Mouse (Mus musculus) left cerebral cortex, postnatal 14 days (tissue): ENCODE data around the gene Sema6d. TPM values are rescaled to one million over a fixed set of nuclear protein-coding genes. Genes with fewer than 3 reads are reported as not detected.

ENCODE experiments used
- DNase-seq, 2 experiments: peaks; one replicate each; pipeline ENCODE4 v3.0.0; 2021 to 2022; ENCODE audit warnings: low spot score in 2 of 2, mixed read lengths in 1 of 2
- intact Hi-C: fragments of 180-260 bp; cut with DNase I; formaldehyde crosslinking; loops from one replicate; pipeline ENCODE4 v1.15.1; 2025
- total RNA-seq, 2 experiments: library from RNA; stranded (reverse); gene quantifications; 2 replicates each; pipeline ENCODE4 v1.2.3; 2021

Gene Sema6d
- total RNA-seq, 2 experiments from 2014 or later: 52.4 to 63.3 TPM

DNA sequence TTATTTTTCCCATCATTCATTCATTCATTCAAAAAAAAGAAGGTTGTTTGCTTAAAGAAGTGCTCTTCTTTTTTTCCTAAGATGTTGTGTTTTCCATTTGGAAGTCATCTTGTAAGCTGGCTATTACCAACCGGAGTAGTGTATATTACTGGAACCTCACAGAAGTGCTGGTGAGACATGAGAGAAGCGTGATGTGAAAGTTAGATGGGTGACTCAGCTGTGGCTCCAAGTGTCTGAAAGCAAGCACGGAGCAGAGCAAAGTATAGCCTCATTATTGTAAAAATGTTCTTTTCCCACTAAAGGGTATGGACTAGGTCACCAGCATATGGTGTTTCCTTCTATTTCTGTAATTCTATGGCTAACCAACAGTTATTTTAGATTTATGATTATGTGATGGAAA, 340.9 kb downstream of the Sema6d start:
- intact Hi-C loops: no loop called here
- no peak for DNase-seq

GRCm38 (mm10) chr2:124435382-124436002, 345.7 kb downstream of the Sema6d start:
- DNase-seq: no peak
- intact Hi-C loops: no loop called here

DNA sequence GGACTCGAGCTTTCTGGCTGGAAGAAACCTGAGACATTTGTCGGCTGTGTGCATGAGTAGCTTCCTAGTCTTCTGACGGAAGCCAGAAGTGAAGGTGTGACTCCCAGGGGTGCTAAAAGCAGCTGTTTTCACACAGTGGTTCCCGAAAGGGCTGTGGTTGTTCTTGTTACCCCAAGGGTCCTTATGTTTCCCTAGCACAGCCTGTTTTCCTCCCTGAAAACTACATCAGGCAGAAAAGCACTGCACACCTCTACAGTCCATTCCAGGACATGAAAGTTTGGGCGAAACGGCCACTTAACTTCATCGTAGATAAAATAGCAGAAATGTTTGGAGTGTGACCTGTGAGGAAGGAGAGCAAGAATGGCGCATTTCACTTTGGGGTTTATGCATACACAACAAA, 346.9 kb downstream of the Sema6d start:
- DNase-seq: no peak
- intact Hi-C loops: no loop called here

- intact Hi-C loops: no loop called here
- no peak for DNase-seq
These were observed 354.4 kb downstream of the Sema6d start for GRCm38 (mm10) chr2:124444199-124444598.

DNA sequence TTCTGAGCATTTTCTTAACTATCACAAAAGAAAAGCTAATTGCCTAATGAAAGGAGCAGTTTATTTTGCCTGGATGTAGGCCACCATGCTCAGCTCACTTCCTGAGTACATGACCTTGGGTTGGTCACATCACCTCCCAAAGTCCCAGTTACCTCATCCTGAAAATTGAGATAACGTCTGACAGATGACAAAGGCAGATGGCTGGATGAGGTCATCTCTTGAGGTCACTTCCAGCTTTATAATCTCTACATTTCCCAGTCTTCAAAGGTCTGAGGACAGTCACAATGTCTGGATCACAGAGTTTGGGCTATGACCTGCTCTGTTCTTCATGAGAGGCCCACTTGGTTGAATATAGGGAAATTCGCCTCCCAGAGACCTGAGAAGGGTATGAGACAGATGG, 366.1 kb downstream of the Sema6d start:
- intact Hi-C loops: no loop called here
- no peak for DNase-seq

DNA sequence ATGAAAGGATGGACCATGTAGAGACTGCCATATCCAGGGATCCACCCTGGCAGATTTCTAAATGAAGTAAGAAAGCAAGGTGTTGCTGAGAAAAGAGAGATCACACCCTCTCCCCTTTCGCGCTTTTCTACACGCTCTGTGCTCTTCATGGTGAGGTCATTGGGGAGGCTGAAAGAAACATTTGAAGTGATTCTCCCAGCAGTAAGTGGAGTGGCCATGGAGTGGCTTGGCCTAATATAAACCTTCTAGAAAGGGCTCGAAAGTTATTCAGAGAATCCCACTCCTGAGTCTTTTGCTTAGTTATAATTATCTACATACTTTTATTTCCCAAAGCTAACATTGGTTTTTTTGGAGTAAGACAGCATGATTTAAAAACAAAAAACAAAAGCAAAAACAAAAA, 367.2 kb downstream of the Sema6d start:
- intact Hi-C loops: no loop called here
- no peak for DNase-seq

GRCm38 (mm10) chr2:124458028-124458427, 368.3 kb downstream of the Sema6d start:
- DNase-seq: peak in 1 of 2 experiments; percentile 11
- intact Hi-C loops: no loop called here

DNA sequence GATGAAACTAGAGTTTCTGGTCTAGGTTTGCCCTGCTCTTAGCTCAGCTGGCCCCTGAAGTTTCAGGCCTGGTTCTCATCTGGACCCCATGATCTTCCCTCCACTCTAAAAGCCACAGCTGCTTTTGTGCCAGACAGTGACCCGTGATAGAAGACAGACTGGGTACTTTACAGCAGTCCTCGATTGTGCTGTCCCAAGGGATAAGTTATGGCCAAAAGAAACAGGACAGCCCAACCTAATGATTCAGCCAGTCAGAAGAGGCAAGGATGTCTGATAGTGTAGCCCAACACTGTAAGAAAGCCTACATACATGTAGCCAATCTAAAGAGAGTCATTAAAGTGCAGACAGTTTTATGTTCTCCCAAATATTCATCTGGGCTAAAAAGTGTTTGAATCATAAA, 371.2 kb downstream of the Sema6d start:
- intact Hi-C loops: no loop called here
- no peak for DNase-seq

- DNase-seq: no peak
- intact Hi-C loops: no loop called here
These were observed 371.6 kb downstream of the Sema6d start for GRCm38 (mm10) chr2:124461378-124461851.

DNA sequence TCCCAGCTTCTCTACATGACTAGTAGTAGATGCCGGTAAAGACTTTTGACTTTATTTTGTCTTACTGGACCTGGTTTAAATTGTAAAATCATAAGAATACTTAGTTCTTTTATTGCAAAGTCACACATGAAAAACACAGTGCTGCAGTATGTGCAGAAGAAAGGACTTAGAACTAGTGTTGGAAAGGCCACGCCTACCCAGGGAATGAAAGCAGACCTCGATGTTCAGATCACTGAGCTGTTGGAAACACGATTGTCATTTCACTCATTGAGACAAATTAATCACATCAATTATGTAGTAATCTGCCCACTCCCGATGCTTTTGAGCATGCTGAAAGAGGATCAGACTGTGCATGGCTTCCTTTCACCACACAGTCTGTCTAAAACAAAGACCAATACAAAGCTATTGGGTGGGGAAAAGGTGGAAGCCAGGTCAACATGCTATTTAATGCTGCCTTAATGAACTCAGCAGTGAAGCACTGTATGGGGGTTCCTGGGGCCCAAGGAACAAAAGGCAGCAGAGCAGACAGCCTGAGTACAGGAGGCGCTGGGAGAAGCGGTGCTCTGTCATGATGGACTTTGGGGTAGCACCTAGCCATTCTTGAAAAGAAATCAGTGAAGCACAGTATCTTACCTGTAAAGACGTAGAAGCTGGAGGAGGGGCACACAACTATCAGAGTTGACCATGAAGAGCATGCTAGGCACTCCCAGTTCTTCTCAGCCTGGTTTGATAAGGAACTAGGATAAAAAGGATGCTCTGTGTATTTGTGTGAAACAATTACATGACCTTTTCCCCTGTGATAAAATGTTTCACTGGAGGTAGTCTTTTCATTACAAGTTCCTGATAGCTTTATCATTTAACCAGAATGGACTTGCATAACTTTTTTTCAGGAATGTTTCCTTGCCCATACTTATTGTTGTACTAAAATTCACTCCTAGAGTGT, 375.5 kb downstream of the Sema6d start:
- DNase-seq: no peak
- intact Hi-C loops: no loop called here

GRCm38 (mm10) chr2:124467429-124467828, 377.7 kb downstream of the Sema6d start:
- DNase-seq: no peak
- intact Hi-C loops: no loop called here

DNA sequence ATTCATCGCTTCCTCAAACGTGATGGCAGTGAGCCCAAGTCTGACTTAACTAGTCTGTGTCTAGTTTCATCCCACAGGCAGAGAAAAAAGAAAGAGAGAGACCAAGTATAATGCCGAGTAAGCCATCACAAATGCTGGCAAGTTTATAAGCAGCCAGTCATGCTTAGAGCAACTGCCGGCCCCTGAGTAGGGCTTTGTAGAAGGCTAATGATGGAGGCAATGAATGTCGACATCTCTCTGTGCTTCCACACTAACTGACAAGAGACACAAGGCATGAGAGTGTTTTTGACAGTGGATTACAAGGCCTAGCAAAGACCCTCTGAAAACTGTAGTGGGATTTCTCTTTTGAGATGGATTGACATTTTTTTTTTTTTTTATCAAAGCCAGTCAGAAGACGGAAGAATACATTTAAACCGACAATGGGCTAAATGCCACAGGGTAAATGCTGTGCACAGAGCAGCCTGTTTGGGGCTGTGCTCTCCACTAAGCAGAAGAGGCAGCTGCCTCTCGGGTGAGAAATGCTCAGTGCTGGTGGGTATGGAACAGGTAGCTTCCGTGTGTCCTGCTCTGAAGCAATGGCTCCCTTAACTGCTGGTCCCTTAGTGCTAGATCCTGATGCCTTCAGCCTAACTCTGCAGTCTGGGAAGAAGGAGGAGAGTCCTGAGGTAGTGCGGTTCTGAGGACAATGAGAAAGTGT, 380.7 kb downstream of the Sema6d start:
- intact Hi-C loops: no loop called here
- DNase-seq: no peak

DNA sequence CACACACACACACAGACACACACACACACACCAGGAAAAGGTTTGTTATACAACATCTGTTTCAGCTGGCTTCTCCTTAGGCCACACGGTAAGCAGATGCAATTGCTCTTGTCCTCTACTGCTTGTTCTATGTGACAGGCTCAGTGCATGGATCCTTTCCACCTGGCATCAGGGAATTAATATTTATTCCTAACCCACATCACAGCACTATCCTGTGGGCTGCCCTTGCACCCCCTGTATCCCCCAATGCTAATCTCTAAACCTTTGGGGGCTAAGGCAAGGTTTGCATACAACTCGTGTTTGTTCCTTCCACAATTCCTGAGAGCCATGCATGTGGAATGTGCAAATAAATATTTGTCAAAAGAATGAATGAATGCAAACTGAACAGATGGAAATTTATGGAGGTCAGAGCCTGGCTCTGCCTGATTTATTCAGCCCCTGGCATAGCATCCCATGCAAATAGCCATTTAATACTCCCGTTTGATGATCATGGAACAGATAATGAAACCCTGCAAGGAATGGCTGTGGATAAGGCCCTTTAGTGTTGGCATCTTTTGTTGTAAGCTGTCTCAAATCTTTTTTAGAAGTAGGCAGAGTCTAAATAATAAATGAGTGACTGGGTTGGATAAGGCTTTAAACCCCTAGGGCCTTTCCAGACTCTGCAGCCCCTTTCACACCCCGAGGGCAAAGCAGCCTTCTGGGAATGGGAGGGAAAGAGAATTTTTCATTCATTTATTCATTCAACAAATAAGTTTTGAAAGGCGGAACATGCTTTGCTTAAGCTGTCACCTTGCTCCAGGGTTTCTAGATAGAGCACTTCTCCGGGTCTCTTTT, 383.1 kb downstream of the Sema6d start:
- intact Hi-C loops: no loop called here
- DNase-seq: no peak

DNA sequence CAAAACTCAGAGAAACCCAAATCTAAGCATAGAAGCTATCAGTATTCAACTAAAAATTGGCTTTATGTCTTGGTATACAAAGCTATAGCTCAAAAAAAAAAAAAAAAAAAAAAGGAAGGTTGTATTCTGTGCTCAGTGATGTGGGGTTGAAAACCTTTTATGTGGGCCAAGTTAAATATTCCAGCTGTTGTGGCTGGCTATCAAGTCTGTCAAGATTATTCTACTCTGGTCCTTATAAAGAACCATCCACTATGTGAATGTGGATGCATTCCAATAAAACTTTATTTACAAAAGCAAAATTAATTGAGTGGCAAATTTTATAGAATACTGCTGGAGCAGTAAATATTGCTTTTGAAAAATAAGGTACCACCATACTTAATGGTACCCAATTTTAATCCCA, 388.1 kb downstream of the Sema6d start:
- intact Hi-C loops: no loop called here
- DNase-seq: no peak

GRCm38 (mm10) chr2:124478526-124478925, 388.8 kb downstream of the Sema6d start:
- intact Hi-C loops: no loop called here
- no peak for DNase-seq

DNA sequence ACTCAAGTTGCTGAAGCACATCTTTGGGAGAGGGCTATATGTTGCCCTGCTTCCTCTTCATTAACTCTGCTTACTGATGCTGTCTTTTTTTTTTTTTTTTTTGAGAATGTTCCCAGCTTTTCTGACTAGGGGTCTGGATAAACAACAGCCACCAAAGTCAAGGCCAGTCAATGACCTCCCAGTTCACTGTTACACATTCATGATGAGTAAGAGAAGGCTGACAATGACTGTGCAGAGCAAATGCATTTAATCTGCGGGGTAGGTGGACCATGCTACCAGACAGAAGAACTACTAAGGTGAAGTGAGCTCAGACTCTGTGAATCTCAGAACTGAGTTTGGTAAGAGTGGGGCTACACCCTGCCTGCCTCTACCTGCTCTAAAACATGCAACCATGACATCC, 396.0 kb downstream of the Sema6d start:
- intact Hi-C loops: no loop called here

GRCm38 (mm10) chr2:124490010-124490801, 400.4 kb downstream of the Sema6d start:
- intact Hi-C loops: no loop called here
- peak; percentile 20 to 53 for DNase-seq

More for the DNA sequence above, 396.0 kb downstream of the Sema6d start:
- DNase-seq: no peak

GRCm38 (mm10) chr2:124495751-124496150, 406.0 kb downstream of the Sema6d start:
- DNase-seq: peak; percentile 11 to 20
- intact Hi-C loops: no loop called here

DNA sequence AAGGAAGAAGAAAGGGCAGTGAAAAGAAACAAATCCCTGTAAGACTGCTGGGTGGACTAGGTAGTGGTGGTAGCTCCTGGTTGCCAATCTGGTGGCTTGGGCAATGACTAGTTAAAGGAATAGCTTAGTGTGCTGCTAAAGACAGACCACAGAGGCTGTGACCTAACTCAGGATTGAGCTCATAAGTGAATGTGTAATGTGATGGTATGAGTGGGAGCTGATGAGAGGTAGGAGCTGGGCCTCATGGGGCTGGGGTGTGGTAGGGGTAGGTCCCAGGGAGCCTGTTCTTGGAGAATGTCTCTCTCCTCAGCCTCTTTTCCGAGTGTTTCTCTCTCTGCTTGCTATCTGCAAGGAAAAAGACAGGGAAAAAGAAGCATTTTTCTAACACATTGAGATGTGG, 409.9 kb downstream of the Sema6d start:
- intact Hi-C loops: no loop called here
- DNase-seq: no peak
